Mouse (Mus musculus) forebrain, embryonic 14.5 days (tissue): ENCODE results near the gene B3gnt7. TPM values are rescaled to one million over a fixed set of nuclear protein-coding genes. Genes with fewer than 3 reads are reported as not detected.
A peak's percentile ranks its signal among the peaks of the same experiment; 100 is the strongest.

Source experiments
- ATAC-seq: fragments of 200-750 bp; cut with Nextera tagmentation; 2 replicates; pipeline ENCODE4 v1.8.0; 2017; ENCODE audit warnings: mild to moderate bottlenecking, moderate library complexity
- DNase-seq: peaks from one replicate; pipeline ENCODE4 v3.0.0-alpha.2; 2015; ENCODE audit warnings: low spot score
- H3K27ac ChIP-seq: fragments of 300-500 bp; sonication (generic); 2 replicates; pipeline ENCODE4 v1.5.1; 2014; ENCODE audit warnings: low read depth, mild to moderate bottlenecking, control low read depth, low read length, moderate library complexity
- H3K27me3 ChIP-seq: fragments of 300-500 bp; sonication (generic); replicated peaks from 2 replicates; pipeline ENCODE4 v1.6.1; 2014; ENCODE audit warnings: low read length, control low read depth, mixed read lengths; ENCODE audit not compliant: control insufficient read depth, insufficient read depth
- H3K36me3 ChIP-seq: fragments of 300-500 bp; sonication (generic); 2 replicates; pipeline ENCODE4 v1.6.1; 2014; ENCODE audit warnings: low read length, control low read depth; ENCODE audit not compliant: control insufficient read depth, insufficient read depth
- H3K4me1 ChIP-seq: fragments of 300-500 bp; sonication (generic); 2 replicates; pipeline ENCODE4 v1.6.1; 2014; ENCODE audit warnings: antibody characterized with exemption, low read length, control low read depth; ENCODE audit not compliant: control insufficient read depth, insufficient read depth
- H3K4me2 ChIP-seq: fragments of 300-500 bp; sonication (generic); 2 replicates; pipeline ENCODE4 v1.6.1; 2014; ENCODE audit warnings: mild to moderate bottlenecking, control low read depth, low read length
- H3K4me3 ChIP-seq: fragments of 300-500 bp; sonication (generic); 2 replicates; pipeline ENCODE4 v1.5.1; 2014; ENCODE audit warnings: low read depth, low read length, control low read depth
- H3K9ac ChIP-seq: fragments of 300-500 bp; sonication (generic); 2 replicates; pipeline ENCODE4 v1.6.1; 2014; ENCODE audit warnings: mild to moderate bottlenecking, low read length, control low read depth, moderate library complexity
- H3K9me3 ChIP-seq: fragments of 300-500 bp; sonication (generic); replicated peaks from 2 replicates; pipeline ENCODE4 v1.6.1; 2016; ENCODE audit warnings: low read length, control low read depth, mixed read lengths; ENCODE audit not compliant: control insufficient read depth
- WGBS: fragments of 180-500 bp; shearing (Covaris S2); extraction: QIAGEN DNeasy Blood & Tissue Kit; methylation state at CpG from one replicate; pipeline ENCODE4 v1.1.7; 2014; 5-methylcytosine and 5-hydroxymethylcytosine counted together
- polyA plus RNA-seq: library from polyadenylated mRNA; unstranded; fragments of >200 nt; fragmentation: Nextera tagmentation; extraction: Ambion mirVana; gene quantifications from 2 replicates; pipeline ENCODE4 v1.2.1, GENCODE M21; 2014

Gene B3gnt7
- polyA plus RNA-seq, 1 experiment from 2014 or later, result 3.9 TPM

- Histone ChIP-seq H3K4me2 (no peak overlapping the region), H3K9me3 (no peaks in the 10 kb centered on the region), H3K4me3 (no peak overlapping the region), H3K27ac (no peak overlapping the region), H3K4me1 (peaks cover 4% of the 10 kb centered on the region; the same call in 1 of the 2 replicates), H3K9ac (no peak overlapping the region), H3K36me3 (no peaks in the 10 kb centered on the region), H3K27me3 (peaks cover 23% of the 10 kb centered on the region)
- WGBS, result 94% methylated on average over 7 of the region's 7 CpGs
- ATAC-seq (no peak), DNase-seq (no peak)
These were observed 4.6 kb downstream of the B3gnt7 start for GRCm38 (mm10) chr1:86307177-86307762.

- Histone ChIP-seq H3K36me3 (no peaks in the 10 kb centered on the region), H3K9me3 (no peaks in the 10 kb centered on the region), H3K4me1 (peaks cover 4% of the 10 kb centered on the region; the same call in 1 of the 2 replicates), H3K9ac (no peak overlapping the region), H3K4me2 (no peak overlapping the region), H3K27me3 (peaks cover 21% of the 10 kb centered on the region), H3K27ac (no peak overlapping the region), H3K4me3 (no peak overlapping the region)
- 34% methylated on average over 4 of the region's 4 CpGs for WGBS
- ATAC-seq, result no peak
- DNase-seq, result no peak
These were observed 5.4 kb downstream of the B3gnt7 start for GRCm38 (mm10) chr1:86307871-86308641.

- H3K4me3 ChIP-seq, result no peak overlapping the region
- no peak for ATAC-seq
- peaks cover 4% of the 10 kb centered on the region; the same call in 1 of the 2 replicates for H3K4me1 ChIP-seq
- H3K9me3 ChIP-seq, result no peaks in the 10 kb centered on the region
- no peaks in the 10 kb centered on the region for H3K36me3 ChIP-seq
- no peak overlapping the region for H3K9ac ChIP-seq
- no peak overlapping the region for H3K4me2 ChIP-seq
- H3K27me3 ChIP-seq, result peaks cover 8% of the 10 kb centered on the region
- H3K27ac ChIP-seq, result no peak overlapping the region
- 97% methylated on average over 7 of the region's 7 CpGs for WGBS
- no peak for DNase-seq
These were observed 6.7 kb downstream of the B3gnt7 start for GRCm38 (mm10) chr1:86309270-86309833.

GRCm38 (mm10) chr1:86310536-86311310 lies 8.1 kb downstream of the B3gnt7 start:
- H3K27ac ChIP-seq, result no peak overlapping the region
- H3K4me2 ChIP-seq, result no peak overlapping the region
- DNase-seq (no peak), ATAC-seq (0 out of 2 replicates have a peak, but pooled peaks have one; percentile 15)
- H3K36me3 ChIP-seq, result no peaks in the 10 kb centered on the region
- H3K27me3 ChIP-seq, result no peaks in the 10 kb centered on the region
- no peak overlapping the region for H3K9ac ChIP-seq
- peaks cover 4% of the 10 kb centered on the region; the same call in 1 of the 2 replicates for H3K4me1 ChIP-seq
- no peak overlapping the region for H3K4me3 ChIP-seq
- 17% methylated on average over 15 of the region's 15 CpGs for WGBS
- no peaks in the 10 kb centered on the region for H3K9me3 ChIP-seq

- H3K4me2 ChIP-seq, result no peak overlapping the region
- no peaks in the 10 kb centered on the region for H3K27me3 ChIP-seq
- no peak overlapping the region for H3K4me3 ChIP-seq
- H3K4me1 ChIP-seq, result peaks cover 4% of the 10 kb centered on the region; the same call in 1 of the 2 replicates
- no peaks in the 10 kb centered on the region for H3K9me3 ChIP-seq
- 32% methylated on average over 10 of the region's 10 CpGs for WGBS
- no peak overlapping the region for H3K27ac ChIP-seq
- no peak for ATAC-seq
- no peak for DNase-seq
- H3K9ac ChIP-seq, result no peak overlapping the region
- H3K36me3 ChIP-seq, result no peaks in the 10 kb centered on the region
These were observed 8.9 kb downstream of the B3gnt7 start for GRCm38 (mm10) chr1:86311467-86312005.

GRCm38 (mm10) chr1:86312269-86312668 lies 9.6 kb downstream of the B3gnt7 start:
- no peaks in the 10 kb centered on the region for H3K36me3 ChIP-seq
- H3K27me3 ChIP-seq, result no peaks in the 10 kb centered on the region
- peaks cover 4% of the 10 kb centered on the region; the same call in 1 of the 2 replicates for H3K4me1 ChIP-seq
- H3K9ac ChIP-seq, result no peak overlapping the region
- no peak overlapping the region for H3K27ac ChIP-seq
- ATAC-seq, result no peak
- 77% methylated on average over 3 of the region's 3 CpGs for WGBS
- DNase-seq, result no peak
- no peak overlapping the region for H3K4me2 ChIP-seq
- no peak overlapping the region for H3K4me3 ChIP-seq
- H3K9me3 ChIP-seq, result no peaks in the 10 kb centered on the region

GRCm38 (mm10) chr1:86313096-86313771 lies 10.6 kb downstream of the B3gnt7 start:
- H3K27me3 ChIP-seq, result no peaks in the 10 kb centered on the region
- ATAC-seq (no peak), DNase-seq (no peak)
- WGBS, result 51% methylated on average over 16 of the region's 16 CpGs
- peaks cover 4% of the 10 kb centered on the region; the same call in 1 of the 2 replicates for H3K4me1 ChIP-seq
- H3K4me3 ChIP-seq, result no peak overlapping the region
- no peak overlapping the region for H3K27ac ChIP-seq
- no peak overlapping the region for H3K4me2 ChIP-seq
- no peaks in the 10 kb centered on the region for H3K9me3 ChIP-seq
- H3K36me3 ChIP-seq, result no peaks in the 10 kb centered on the region
- no peak overlapping the region for H3K9ac ChIP-seq

- ATAC-seq (no peak), DNase-seq (no peak)
- no peak overlapping the region for H3K9ac ChIP-seq
- H3K27me3 ChIP-seq, result no peaks in the 10 kb centered on the region
- peaks cover 4% of the 10 kb centered on the region; the same call in 1 of the 2 replicates for H3K4me1 ChIP-seq
- H3K36me3 ChIP-seq, result no peaks in the 10 kb centered on the region
- no peaks in the 10 kb centered on the region for H3K9me3 ChIP-seq
- H3K27ac ChIP-seq, result no peak overlapping the region
- 24% methylated on average over 15 of the region's 15 CpGs for WGBS
- H3K4me2 ChIP-seq, result no peak overlapping the region
- H3K4me3 ChIP-seq, result no peak overlapping the region
These were observed 11.1 kb downstream of the B3gnt7 start for GRCm38 (mm10) chr1:86313772-86314125.
